Mouse (Mus musculus) embryonic fibroblast, embryonic 13.5 days (primary cell): ENCODE data around the gene Bach2.

ENCODE experiments used
- CTCF ChIP-seq: IDR thresholded peaks from 2 replicates; pipeline ENCODE4 v1.5.1; 2011; ENCODE audit warnings: mild to moderate bottlenecking, control low read depth, low read length, moderate library complexity, borderline replicate concordance; ENCODE audit not compliant: insufficient read depth
- POLR2A ChIP-seq: IDR thresholded peaks from 2 replicates; pipeline ENCODE4 v1.6.1; 2011; ENCODE audit warnings: low read depth, mild to moderate bottlenecking, control low read depth, low read length, moderate library complexity

DNA sequence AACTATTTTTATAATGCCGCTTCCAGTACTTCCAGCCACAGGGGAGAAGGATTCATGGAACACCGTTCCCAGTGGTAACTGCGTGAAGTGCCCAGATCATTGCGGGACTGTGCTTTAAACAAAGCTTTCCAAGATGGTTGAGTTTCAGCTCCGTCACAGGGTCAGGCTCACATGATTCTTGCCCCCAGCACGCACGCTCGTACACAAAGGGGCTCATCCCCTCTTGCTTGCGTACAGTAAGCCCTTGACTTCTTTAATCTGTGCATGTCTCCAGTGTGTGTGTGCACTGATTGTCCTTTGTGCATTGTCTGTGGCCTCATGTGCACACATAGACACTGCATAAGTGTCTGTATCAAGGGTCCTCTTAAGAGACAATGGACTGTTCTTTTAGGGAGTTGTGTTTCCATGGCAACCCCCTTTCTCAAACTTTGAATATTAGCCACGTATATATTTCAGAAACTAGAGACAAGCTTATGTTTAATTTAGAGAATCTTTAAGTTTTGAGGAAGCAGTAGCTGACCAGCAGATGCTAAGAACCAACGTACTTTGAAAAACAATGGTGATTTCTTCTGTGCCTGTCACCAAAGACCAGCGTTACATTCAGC, 119.5 kb downstream of the Bach2 start:
- TF ChIP-seq CTCF (no peak), POLR2A (no peak)
